Mouse (Mus musculus): ENCODE data around the gene D230025D16Rik.
"Not testable (repeated sequence)": the region's sequence is repeated elsewhere in the genome, so short reads cannot be mapped to it uniquely, and the experiment has no call there.

Gene D230025D16Rik

DNA sequence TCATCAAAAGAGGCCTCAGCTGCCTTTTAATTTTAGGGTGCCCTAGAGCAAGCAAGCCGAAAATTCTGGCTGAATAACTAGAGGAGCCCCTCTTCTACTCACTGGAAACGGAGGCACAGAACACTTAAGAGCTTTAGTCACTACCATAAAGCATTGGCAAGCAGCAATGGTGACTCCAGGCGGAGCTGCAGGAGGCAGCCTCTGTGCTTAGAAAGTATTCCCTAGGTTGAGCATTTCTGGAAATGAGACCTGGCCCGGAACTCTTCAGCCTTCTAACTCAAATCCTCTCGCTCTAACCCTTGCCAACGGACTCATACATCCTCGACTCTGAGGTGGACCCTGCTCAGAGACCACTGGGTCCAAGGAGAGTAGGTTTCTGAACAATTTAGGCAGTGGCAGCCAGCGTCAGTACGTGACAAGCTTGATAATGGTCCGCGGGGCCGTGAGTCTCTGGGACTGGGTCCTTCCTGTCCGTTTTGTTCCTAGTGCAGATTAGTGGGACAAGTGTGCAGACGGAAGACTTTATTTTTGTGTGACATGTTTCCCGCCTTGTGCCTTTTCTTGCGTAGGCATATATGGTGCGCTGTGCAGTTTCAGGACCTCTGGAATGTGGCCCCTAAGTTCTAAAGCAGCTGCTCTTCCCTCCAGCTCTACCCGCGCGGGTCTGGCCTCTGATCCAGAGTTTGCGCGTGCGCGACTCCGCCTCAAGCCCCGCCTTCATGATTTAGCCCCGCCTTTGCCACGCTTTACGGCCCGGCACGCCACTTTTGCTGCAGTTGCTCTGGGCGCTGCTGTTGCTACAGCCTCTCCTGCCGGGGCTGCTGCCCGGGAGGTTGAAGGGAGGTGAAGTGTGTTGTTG lies at the start of gene D230025D16Rik:
D230025D16Rik (plus strand) TSS at position 733 of the 859 bp plus-strand sequence.
- in situ Hi-C loops (cut with MboI; ENCODE audit: low sequenced_read_pairs), result no loop called here

DNA sequence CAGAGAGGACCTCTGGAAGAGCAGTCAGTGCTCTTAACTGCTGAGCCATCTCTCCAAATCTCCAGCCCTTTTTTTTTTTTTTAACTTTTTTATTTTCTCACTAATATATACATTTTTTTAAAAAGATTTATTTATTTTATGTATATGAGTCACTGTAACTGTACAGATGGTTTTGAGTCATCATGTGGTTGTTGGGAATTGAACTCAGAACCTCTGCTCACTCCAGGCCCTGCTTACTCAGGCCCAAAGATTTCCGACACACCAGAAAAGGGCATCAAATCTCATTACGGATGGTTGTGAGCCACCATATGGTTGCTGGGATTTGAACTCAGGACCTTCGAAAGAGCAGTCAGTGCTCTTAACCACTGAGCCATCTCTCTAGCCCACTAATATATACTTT lies 49.7 kb upstream of the D230025D16Rik start:
- in situ Hi-C loops (cut with MboI; ENCODE audit: low sequenced_read_pairs), result not testable (repeated sequence)

DNA sequence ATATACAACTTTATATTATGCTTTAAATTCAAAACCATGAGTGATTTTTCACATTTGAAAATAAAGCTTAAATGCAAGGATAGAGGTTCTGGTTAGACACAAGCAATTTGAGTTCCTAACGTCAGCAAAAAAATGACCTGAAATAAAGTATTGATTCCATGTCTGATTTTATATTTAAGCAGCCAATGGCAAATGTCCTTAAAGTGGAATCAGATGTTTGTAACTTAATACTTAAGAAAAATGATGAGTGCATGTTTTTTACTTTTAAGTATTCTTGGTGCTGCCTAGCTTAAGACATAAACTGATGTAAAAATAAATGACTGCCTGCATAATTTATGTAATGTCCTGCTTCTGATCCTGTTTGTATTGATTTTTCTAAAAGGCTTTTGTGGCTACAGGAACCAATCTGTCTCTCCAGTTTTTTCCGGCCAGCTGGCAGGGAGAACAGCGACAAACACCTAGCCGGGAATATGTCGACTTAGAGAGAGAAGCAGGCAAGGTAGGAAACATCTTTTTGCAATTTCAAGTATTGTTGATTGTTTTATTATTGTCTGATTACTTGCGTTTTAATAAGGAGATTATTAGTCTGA lies 46.6 kb upstream of the D230025D16Rik start:
- in situ Hi-C loops (cut with MboI; ENCODE audit: low sequenced_read_pairs), result no loop called here

DNA sequence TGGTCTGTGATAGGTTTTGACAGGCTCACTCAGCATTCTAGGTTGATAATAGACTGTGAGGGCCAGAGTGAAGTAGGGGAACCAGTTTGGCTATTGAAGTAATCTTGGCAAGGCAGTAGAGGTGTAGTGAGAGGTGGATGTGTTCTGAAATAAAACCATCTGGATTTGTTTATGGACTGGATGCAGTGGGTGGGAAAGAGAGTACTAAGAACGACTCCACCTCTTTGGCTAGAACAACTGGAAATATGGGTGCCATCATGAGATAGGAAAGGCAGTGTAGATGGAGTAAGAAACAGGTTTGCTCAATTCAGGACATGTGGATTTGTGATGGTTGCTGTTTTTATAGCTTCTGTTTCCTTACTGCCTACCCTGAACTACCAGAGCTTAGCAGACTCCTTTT lies 42.7 kb upstream of the D230025D16Rik start:
- in situ Hi-C loops (cut with MboI; ENCODE audit: low sequenced_read_pairs), result no loop called here

DNA sequence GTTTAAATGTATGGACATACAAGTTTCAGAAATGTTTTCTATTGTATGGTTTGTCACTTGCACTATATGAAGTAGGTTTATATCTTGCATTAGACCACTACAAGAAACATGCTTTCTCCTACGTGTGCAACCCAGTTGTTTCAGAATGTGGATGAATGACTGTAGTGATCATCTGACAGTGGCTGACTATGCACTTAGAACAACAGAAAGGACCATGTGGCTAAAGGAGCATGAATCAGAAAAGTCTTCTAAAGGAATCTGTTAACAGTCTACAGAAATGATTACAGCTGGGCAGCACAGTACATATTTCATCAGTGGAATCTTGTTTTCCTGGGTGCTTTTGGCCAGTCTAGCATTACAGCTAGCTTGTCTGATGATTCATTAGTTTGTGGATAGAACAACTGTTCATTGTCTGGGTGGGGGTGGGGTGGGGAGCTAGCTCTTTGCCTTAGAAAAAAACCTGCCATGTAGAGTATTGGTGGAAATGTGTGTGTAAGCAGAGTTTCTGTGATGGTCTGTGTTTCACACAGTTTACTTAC lies 38.4 kb upstream of the D230025D16Rik start:
- in situ Hi-C loops (cut with MboI; ENCODE audit: low sequenced_read_pairs), result no loop called here

DNA sequence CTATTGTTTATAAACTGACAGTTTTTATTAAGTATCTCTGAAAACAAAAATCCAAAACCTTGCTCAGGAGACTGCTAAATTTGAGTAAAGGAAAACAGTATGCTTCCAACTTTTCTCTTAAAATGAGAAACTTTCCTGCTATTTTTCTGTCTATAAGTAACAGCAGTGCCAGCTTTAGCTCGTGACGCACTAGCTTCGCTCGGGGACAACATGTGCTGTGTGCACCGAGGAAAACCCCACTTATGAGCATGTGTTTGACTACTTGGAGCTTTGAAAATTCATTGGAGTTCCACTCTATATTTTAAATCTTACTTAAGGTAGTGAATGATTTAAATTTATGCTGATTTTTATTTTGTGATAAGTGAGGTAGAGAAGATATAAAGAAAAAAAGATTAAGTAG lies 32.8 kb upstream of the D230025D16Rik start:
- in situ Hi-C loops (cut with MboI; ENCODE audit: low sequenced_read_pairs), result no loop called here

DNA sequence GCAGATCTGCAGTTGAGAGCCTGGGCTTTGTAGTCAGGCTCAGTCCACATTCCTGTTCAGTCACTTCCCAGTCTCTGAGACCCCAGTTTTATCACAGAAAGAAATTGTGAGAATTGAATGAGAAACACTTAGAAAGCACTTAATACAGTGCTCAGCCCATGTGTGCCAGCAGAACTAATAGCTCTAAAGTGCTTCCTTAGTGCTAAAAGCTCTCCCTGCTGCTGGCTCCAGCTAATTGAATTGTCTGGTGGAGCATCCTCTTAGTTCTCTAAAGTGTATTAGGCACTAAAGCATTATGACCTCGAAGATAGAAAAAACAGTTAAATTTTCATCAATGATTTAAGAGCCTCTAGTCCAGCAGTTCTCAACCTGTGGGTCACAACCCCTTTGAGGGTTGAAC lies 19.2 kb upstream of the D230025D16Rik start:
- in situ Hi-C loops (cut with MboI; ENCODE audit: low sequenced_read_pairs), result no loop called here

DNA sequence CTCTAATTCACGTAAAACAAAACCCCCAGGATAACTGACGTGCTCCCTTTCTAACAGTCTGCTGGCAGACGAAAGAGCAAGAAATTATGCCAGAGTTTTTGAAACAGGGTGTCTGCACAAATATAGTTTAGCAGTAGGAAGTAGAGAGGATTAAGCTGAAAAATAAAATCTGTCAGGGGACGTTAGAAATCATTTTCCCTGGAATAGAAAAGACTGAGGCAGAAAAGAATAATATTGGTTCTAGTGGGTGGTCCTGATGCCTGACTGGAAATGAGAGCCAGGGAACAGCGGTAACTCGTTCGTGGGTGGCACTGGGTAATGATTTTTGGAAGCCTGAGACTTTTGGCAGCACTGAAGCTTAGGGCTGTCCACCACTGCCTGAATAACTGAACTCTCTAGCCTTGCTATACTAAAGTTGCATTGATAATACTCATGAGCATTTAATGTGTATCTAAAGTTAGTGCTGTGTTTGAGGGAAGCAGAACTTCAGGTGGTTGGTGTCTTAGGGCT lies 18.1 kb upstream of the D230025D16Rik start:
- in situ Hi-C loops (cut with MboI; ENCODE audit: low sequenced_read_pairs), result no loop called here

DNA sequence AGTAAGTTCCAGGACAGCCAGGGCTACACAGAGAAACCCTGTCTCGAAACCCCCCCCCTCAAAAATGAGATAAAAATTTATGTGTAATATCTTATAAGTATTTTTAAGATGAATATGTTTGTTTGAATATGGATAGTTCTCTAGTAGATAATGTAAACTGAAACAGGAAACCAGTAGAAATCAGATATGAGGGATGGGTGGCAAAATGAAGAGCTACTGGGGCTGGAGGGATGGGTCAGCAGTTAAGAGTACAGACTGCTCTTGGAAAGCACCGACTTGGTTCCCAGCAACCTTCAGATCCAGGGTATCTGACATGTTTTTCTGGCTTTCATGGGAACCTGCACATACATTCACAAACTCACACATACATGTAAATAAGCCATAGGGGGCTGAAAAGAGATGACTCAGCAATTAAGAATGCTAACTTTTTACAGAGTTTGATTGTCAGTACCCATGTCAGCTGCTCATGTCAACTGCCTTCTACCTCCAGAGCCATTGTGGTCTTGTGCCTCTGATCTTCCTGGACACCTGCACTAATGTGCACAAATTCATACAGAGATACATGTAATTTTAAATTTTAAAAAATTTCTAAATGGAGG lies 17.2 kb upstream of the D230025D16Rik start:
- in situ Hi-C loops (cut with MboI; ENCODE audit: low sequenced_read_pairs), result no loop called here

DNA sequence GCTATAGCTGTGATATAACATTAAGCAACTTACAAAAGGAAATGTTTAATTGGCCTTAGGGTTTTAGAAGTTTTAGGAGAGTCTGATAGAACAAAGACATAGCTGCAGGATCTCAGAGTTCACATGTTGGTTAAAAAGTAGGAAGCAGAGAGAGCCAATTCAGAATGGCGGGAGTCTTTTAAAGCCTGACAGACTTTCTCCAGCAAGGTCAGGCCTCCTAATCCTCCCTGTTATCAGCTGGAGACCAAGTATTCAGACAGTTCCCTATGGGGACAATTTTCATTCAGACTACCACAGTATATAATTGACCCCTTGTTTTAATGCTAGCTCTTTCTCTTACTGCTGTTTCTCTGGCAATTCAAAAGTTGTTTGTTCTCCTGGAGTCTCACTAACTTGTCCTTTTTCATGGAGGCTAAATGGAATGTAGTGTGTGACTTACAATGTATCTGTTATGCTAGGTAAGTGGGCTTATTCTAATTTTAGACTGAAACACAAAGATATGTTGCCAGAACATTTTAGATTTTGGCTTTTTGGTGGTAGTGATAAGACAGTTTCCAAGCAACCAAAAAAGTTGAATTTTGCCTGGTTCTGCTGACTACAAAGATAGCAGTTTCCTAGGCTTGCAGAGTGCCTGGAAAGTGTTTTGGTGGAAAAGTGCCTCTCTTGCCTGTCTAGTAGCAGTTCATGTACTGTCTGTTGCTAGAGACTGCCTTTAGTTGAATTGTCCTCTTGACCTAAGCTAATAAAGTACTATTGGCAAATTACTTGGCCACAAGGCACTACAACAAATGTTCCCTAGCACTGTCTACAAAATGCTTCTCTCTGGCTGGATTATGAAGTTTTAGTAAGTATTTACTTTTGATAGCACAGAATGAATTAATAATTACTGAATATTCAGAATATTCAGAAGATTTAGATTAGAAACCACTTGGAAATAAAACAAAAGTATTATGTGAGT lies 15.5 kb upstream of the D230025D16Rik start:
- in situ Hi-C loops (cut with MboI; ENCODE audit: low sequenced_read_pairs), result no loop called here

DNA sequence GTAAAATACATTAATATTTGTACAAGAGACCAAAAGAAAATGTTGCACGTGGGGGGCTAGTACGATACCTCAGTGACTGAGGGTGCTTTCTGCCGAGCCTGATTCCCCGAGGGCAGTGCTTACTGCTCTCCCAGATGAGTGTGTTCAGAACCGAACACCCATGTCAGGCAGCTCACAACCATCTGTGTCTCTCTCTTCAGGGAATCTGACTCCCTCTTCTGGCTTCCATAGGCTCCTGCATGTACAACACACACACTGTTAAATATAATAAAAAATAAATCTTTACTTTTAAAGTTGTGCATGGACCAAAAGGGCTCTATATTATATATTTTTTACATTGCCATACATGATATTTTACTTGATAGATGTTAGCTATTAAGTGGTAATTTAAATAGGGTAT lies 10.8 kb upstream of the D230025D16Rik start:
- in situ Hi-C loops (cut with MboI; ENCODE audit: low sequenced_read_pairs), result no loop called here

DNA sequence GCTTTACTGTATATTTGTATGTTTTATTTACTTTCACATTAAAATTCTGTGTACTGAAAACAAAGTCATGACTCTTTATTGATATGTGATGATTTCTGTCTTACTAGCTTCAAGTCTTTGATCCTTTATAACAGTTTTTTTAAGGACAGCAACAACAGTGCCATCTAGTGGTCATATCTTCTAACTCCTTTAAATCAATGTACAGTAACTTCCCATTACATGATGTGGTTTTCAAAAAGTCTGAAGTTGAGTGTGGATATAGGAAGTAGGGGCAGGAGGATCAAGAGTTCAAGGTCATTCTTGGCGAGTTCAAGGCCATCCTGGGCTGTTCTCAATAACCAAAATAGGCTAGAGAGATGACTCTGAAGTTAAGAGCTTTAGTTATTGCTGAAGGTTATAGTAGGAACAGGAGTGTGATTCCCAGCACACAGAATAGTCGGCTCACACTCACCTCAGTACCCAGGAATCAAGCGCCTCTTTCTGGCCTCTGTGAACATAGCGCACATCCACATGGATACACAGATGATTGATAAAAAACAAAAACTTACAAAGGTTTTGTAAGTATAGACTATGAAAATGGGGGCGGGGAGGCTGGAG lies 6.9 kb upstream of the D230025D16Rik start:
- in situ Hi-C loops (cut with MboI; ENCODE audit: low sequenced_read_pairs), result no loop called here

DNA sequence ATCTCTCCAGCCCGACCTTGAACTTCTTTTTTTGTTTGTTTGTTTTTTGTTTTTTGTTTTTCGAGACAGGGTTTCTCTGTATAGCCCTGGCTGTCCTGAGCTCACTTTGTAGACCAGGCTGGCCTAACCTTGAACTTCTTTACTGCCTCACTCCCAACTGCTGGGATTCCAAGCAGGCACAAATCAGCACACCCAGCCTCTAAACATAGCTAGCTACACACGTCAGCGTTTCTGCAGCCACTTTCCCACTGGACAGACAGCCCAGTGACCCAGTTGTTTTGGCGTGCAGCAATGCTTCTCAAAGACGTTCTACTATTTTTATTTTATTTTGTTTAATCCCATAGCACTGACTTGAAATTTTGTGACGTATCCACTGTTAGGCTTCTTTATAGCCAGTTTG lies 1.1 kb upstream of the D230025D16Rik start:
- in situ Hi-C loops (cut with MboI; ENCODE audit: low sequenced_read_pairs), result no loop called here

DNA sequence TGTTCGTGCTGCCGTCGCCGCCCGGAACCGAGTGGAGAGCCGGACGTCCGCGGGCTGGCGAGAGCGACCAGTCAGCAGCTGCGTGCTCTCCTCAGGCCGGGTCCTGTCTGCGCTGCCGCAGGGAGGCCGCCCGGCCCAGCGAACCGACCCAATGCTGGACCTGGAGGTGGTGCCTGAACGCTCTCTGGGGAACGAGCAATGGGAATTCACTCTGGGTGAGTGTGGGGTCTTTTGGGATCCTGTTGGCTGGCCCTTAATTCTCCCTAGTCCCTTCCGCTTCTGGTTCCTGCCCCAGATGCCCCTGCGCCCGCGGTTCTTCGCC lies 288 bp downstream of the D230025D16Rik start:
- in situ Hi-C loops (cut with MboI; ENCODE audit: low sequenced_read_pairs), result no loop called here

DNA sequence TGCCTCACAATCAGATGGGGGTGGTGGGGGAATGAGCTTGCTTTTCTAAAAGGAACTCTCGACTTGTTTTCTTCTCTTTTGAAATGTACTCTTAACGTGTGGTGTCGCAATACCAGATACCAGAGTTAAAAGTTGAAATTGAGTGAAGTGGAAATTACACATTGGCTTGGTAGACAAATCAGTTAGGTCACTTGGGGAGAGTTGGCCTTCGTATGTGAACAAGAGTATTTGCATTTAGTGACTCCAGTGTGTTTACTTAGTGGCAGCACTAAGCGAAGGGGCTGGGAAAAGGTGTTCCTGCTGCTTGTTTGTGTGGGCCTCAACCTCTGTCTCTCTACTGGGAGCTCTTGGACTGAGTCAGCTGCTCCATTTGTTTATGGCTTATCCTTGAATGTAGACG lies 972 bp downstream of the D230025D16Rik start:
- in situ Hi-C loops (cut with MboI; ENCODE audit: low sequenced_read_pairs), result no loop called here

DNA sequence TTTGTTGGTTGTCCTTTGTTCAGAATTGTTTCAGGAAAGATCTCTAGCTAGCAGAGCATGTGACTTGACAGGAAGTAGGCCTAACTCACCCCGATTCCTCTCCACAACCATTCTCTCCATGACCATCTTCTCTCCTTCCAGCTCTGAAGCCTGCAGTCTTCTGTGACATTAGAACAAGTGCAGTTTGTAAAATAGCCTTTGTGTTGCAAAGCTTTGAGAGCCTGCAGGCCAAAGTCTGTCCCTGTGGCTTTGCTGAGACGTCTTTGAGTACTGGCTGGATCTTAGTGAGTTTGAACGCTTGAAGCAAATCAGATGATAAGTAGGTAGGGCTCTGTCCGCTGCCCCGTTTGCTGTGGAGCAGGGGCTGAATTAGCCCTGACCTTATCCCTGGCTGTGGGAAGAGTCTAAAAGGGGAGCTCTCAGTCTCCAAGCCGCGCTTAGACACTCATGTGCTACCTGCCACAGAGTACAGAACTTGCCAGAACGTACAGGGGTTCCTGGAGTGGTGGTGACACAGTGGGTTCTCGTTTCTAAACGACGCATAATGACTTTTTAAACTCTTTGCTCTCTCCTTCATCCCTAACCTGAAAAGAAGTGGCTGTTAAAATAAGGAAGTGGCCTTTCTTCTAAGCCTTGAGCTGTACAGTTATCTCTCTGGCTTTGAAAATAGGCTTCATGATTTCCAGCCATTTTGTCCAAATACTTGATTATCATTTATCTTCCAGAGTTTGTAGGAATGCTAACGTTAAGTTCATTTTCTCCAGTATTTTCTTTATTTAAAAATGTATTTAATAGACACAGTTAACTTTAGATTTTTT lies 6.8 kb downstream of the D230025D16Rik start:
- in situ Hi-C loops (cut with MboI; ENCODE audit: low sequenced_read_pairs), result no loop called here

DNA sequence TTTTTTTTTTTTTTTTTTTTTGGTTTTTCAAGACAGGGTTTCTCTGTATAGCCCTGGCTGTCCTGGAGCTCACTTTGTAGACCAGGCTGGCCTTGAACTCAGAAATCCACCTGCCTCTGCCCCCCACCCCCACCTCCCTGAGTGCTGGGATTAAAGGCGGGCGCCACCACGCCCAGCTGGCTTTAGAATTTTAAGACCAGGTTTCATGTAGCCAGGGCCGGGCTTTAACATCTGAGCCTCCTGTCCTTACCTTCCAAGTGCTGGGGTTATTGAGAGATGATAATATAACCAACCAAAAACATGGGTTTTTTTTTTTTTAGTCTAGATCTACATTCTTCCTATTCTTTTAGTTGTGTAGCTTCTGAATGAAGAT lies 7.4 kb downstream of the D230025D16Rik start:
- in situ Hi-C loops (cut with MboI; ENCODE audit: low sequenced_read_pairs), result not testable (repeated sequence)

DNA sequence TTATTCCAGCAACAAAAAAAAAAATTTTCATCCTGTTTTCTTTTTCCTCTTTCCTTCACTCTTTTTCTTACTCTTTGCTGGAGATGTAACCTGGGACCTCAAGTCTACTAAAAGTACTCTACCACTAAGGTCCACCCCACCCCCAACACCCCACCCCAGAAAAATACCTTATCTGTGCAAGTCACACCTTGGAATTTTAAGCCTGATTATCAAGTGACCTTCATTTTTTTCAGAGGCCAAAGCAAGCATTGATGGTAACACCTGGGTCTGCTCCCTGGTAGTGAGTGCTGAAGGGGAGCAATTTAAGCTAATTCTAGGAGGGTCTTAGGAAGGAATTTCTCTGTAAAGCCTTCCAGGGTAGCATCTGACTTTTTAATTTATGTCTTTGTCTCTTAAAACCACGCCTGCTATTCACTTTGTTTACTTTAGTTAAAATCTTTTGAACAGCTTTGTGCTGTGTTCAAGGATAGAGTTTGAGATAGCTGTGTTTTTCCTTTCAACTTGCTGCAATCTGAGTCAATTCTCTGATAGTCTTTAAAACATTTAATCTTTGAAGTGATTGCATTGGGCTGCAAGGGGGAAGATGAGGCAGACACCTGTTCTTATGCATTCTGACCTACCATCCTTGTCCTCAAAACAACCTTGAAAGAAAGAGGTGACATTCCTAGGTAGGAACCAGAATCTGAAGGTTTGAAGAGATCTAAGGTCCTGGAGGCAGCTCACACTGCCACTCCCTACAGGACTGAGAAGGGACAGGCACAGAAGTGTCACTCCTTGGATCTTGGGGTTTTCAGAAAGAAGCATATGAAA lies 8.4 kb downstream of the D230025D16Rik start:
- in situ Hi-C loops (cut with MboI; ENCODE audit: low sequenced_read_pairs), result no loop called here

DNA sequence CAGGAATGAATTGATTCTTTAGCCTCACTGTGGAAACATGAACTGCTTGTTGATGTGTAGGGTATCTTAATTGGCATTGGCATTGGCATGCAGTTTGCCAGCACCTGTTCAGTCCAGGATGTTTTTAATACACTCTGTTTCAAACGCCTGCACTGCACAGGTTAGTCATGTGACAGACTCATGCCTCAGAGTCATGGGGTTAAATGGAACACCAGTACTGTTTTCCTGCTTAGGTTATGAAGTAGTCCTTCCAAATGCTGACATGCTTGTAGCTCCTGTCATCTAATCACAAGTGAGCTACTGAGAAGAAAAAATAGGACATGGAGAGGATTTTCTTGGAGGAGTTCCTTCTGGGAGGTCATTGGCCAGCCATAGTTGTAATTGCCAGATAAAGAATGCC lies 10.3 kb downstream of the D230025D16Rik start:
- in situ Hi-C loops (cut with MboI; ENCODE audit: low sequenced_read_pairs), result no loop called here
